Mouse (Mus musculus) ES-E14 (cell line): ENCODE results near the gene Irf2bpl.

Experiments used
- CHD2 ChIP-seq: IDR thresholded peaks from 2 replicates; pipeline ENCODE4 v1.6.1; 2014; ENCODE audit warnings: mild to moderate bottlenecking, low read depth, low read length, inconsistent platforms
- HCFC1 ChIP-seq: IDR thresholded peaks from 2 replicates; pipeline ENCODE4 v1.6.1; 2012; ENCODE audit warnings: low read length, inconsistent platforms, borderline replicate concordance; ENCODE audit not compliant: insufficient read depth
- MAFK ChIP-seq: IDR thresholded peaks from 2 replicates; pipeline ENCODE4 v1.6.1; 2014; ENCODE audit warnings: mild to moderate bottlenecking, low read depth, low read length, inconsistent platforms; ENCODE audit not compliant: insufficient read depth
- ZNF384 ChIP-seq: IDR thresholded peaks from 2 replicates; pipeline ENCODE4 v1.6.1; 2012; ENCODE audit warnings: low read depth, low read length, inconsistent platforms

DNA sequence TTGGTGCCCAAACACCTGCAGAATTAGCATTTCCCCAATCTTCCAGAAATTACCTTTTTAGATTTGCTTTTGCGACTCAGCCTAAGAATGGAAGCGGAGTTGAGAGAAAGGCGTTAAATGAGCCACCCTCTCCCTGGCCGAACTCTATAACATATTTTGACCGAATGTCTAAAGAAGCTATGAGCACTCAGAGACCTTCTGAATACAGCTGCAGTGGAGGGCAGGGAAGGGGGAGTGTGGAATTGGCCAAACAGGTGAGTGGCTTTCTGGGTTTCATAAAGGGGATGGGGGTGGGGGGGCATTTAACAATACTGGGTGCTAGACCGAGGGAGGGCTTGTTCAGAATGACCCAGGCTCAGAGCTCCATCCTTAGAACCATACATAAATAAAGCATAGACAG lies 738 bp upstream of the Irf2bpl start:
- TF ChIP-seq MAFK (no peak), CHD2 (no peak), HCFC1 (no peak), ZNF384 (no peak)
